In genomic region chr1:132370681-132371173, GRCm38 (mm10) we compare ENCODE assay signal across 8 mouse cellular contexts. TPM values are rescaled to one million over a fixed set of nuclear protein-coding genes. Genes with fewer than 3 reads are reported as not detected.
DNase-seq lines count a peak whose midpoint lies in the region; ATAC-seq and TF ChIP-seq lines count a peak whose summit lies in the region.

No protein-coding gene starts in this region.

- peak overlapping the region; percentile 74 for H3K27ac ChIP-seq in liver, adult 2 months (replicated peaks; ENCODE audit: insufficient read depth, low read depth, low read length)
- H3K27ac ChIP-seq in cortical plate, adult 2 months (ENCODE audit: insufficient read depth, low read length) = peak overlapping the region; percentile 51; the same call in 1 of the 2 replicates
- peak overlapping the region; percentile 82 for H3K27ac ChIP-seq in hindbrain, embryonic 12.5 days

- H3K4me2 ChIP-seq in hindbrain, embryonic 12.5 days (replicated peaks) = no peak overlapping the region
- H3K4me2 ChIP-seq in myocyte (ENCODE audit: low read depth) = no peak overlapping the region

- no peak overlapping the region for H3ac ChIP-seq in myocyte (ENCODE audit: control insufficient read depth, insufficient read length)

- no peak overlapping the region for H3K4me3 ChIP-seq in liver, adult 2 months (ENCODE audit: insufficient read depth, low read depth, low read length)
- no peak overlapping the region for H3K4me3 ChIP-seq in cortical plate, adult 2 months (ENCODE audit: insufficient read depth, low read length)
- no peak overlapping the region for H3K4me3 ChIP-seq in hindbrain, embryonic 12.5 days
- no peak overlapping the region for H3K4me3 ChIP-seq in myocyte

- H3K9ac ChIP-seq in liver, adult 2 months (ENCODE audit: low read depth, low read length) = no peak overlapping the region
- H3K9ac ChIP-seq in hindbrain, embryonic 12.5 days = peak overlapping the region; percentile 32; the same call in 1 of the 2 replicates

- no peak for TF ChIP-seq POLR2A in liver, adult 2 months (IDR thresholded peaks at IDR 0.05; ENCODE audit: extremely low read depth, insufficient read depth, low read length)
- no peak for TF ChIP-seq POLR2A in cortical plate, adult 2 months (IDR thresholded peaks at IDR 0.05; ENCODE audit: extremely low read depth, insufficient read depth, low read length)
- no peak for TF ChIP-seq POLR2A in myocyte (IDR thresholded peaks at IDR 0.05; ENCODE audit: insufficient read length, low read depth)

- H3K27me3 ChIP-seq in liver, adult 2 months (ENCODE audit: control insufficient read depth, insufficient read depth, low read length) = no peaks in the 10 kb centered on the region
- H3K27me3 ChIP-seq in hindbrain, embryonic 12.5 days = no peaks in the 10 kb centered on the region
- H3K27me3 ChIP-seq in myocyte (ENCODE audit: control insufficient read depth, insufficient read depth, insufficient read length) = no peaks in the 10 kb centered on the region

- TF ChIP-seq CTCF in liver, adult 2 months (IDR thresholded peaks at IDR 0.05; ENCODE audit: low read depth, low read length) = no peak
- no peak for TF ChIP-seq CTCF in cortical plate, adult 2 months (IDR thresholded peaks at IDR 0.05; ENCODE audit: extremely low read depth, insufficient read depth, low read length)

- peak; percentile 31 for DNase-seq in liver, adult 2 months (ENCODE audit: extremely low read depth, low read depth, low spot score)
- no peak for DNase-seq in liver
- no peak for DNase-seq in spleen, adult 12 weeks (ENCODE audit: low spot score)
- DNase-seq in gastrocnemius, postnatal 10 days = no peak
- DNase-seq in spleen, postnatal 10 days (ENCODE audit: low spot score in 2 of 2) = no peak

- H3K4me1 ChIP-seq in liver, adult 2 months (ENCODE audit: control insufficient read depth, insufficient read depth, low read length) = no peaks in the 10 kb centered on the region; the same call in 1 of the 2 replicates
- peaks cover 18% of the 10 kb centered on the region for H3K4me1 ChIP-seq in cortical plate, adult 2 months (ENCODE audit: control insufficient read depth, insufficient read depth, low read length)
- peaks cover 66% of the 10 kb centered on the region for H3K4me1 ChIP-seq in hindbrain, embryonic 12.5 days

- no peaks in the 10 kb centered on the region for H3K36me3 ChIP-seq in liver, adult 2 months (ENCODE audit: control insufficient read depth, insufficient read depth, low read length)
- peaks cover 7% of the 10 kb centered on the region for H3K36me3 ChIP-seq in hindbrain, embryonic 12.5 days
- no peaks in the 10 kb centered on the region for H3K36me3 ChIP-seq in myocyte (ENCODE audit: control insufficient read depth, insufficient read depth)

- H3K79me2 ChIP-seq in liver, adult 2 months (ENCODE audit: control insufficient read depth, insufficient read depth, low read length) = no peaks in the 10 kb centered on the region
- peaks cover 6% of the 10 kb centered on the region for H3K79me2 ChIP-seq in myocyte (ENCODE audit: control insufficient read depth, insufficient read depth)

- WGBS in liver, adult 2 months = 79% methylated on average over 9 of the region's 9 CpGs
- WGBS in hindbrain, embryonic 12.5 days = 80% methylated on average over 9 of the region's 9 CpGs

- no peaks in the 10 kb centered on the region for H3K9me3 ChIP-seq in hindbrain, embryonic 12.5 days (replicated peaks)

- no peak for ATAC-seq in hindbrain, embryonic 12.5 days (ENCODE audit: low FRiP score)

TF ChIP-seq in myocyte, 11 proteins besides CTCF, POLR2A, EP300 and RAD21:
- TF ChIP-seq MYOD1 (IDR thresholded peaks at IDR 0.05; ENCODE audit: control insufficient read depth in 1 of 3, insufficient read length in 2 of 3, low read depth in 2 of 3) (peak in 2 of 3 experiments; percentile 58 to 77), MYOG (IDR thresholded peaks at IDR 0.05; ENCODE audit: control insufficient read depth in 1 of 3, insufficient read depth in 1 of 3, insufficient read length in 2 of 3, low read depth in 2 of 3) (peak in 2 of 3 experiments; percentile 67 to 71), REST (IDR thresholded peaks at IDR 0.05; ENCODE audit: insufficient read depth, insufficient read length) (no peak)

RNA-seq across cellular contexts. Expression of gene Tmcc2, which starts 20.4 kb away (rescaled TPM):
- 1.6 and 1.9 TPM in 2 replicates for total RNA-seq in liver, adult 2 months (2014; rRNA removed)
- 2.2 and 2.5 TPM in 2 replicates for polyA plus RNA-seq in liver, adult 2 months (2012; rRNA removed)
- 124 and 135 TPM in 2 replicates for polyA plus RNA-seq in cortical plate, adult 2 months (2012; rRNA removed)
- 36.3 and 37.8 TPM in 2 replicates for polyA plus RNA-seq in hindbrain, embryonic 12.5 days (2016; fragmentation: Nextera tagmentation; extraction: Ambion mirVana)
- polyA plus RNA-seq in myocyte (2012; fragmentation: generic; extraction: Trizol) = 35.2 TPM
- total RNA-seq in gastrocnemius, postnatal 10 days (2021) = 10 to 100 TPM; 24.8 to 30.7 TPM

RNA-seq across cellular contexts. Expression of gene Dstyk, which starts 46.6 kb away (rescaled TPM):
- total RNA-seq in liver, adult 2 months (2014; rRNA removed) = 8.9 and 10.1 TPM in 2 replicates
- polyA plus RNA-seq in liver, adult 2 months (2012; rRNA removed) = 3.6 and 4.1 TPM in 2 replicates
- 24.0 TPM in 2 replicates for polyA plus RNA-seq in cortical plate, adult 2 months (2012; rRNA removed)
- 14.3 and 14.6 TPM in 2 replicates for polyA plus RNA-seq in hindbrain, embryonic 12.5 days (2016; fragmentation: Nextera tagmentation; extraction: Ambion mirVana)
- polyA plus RNA-seq in myocyte (2012; fragmentation: generic; extraction: Trizol) = 6.9 TPM
- total RNA-seq in gastrocnemius, postnatal 10 days (2021) = 10 to 100 TPM; 16.1 to 16.8 TPM

RNA-seq across cellular contexts. Expression of gene Nuak2, which starts 54.8 kb away (rescaled TPM):
- total RNA-seq in liver, adult 2 months (2014; rRNA removed) = 3.8 and 4.8 TPM in 2 replicates
- 6.4 and 8.0 TPM in 2 replicates for polyA plus RNA-seq in liver, adult 2 months (2012; rRNA removed)
- 1.1 TPM in 2 replicates for polyA plus RNA-seq in cortical plate, adult 2 months (2012; rRNA removed)
- 29.7 and 30.0 TPM in 2 replicates for polyA plus RNA-seq in hindbrain, embryonic 12.5 days (2016; fragmentation: Nextera tagmentation; extraction: Ambion mirVana)
- 6.0 TPM for polyA plus RNA-seq in myocyte (2012; fragmentation: generic; extraction: Trizol)
- 1 to 10 TPM; 2.0 to 2.2 TPM for total RNA-seq in gastrocnemius, postnatal 10 days (2021)

Comparison
In these comparisons a context has a peak if more than half of its experiments do, and no peak if none do; other contexts are left out.
1. RNA of gene Tmcc2, which starts 20.4 kb away (polyA plus RNA-seq): 124 to 135 TPM in cortical plate, adult 2 months, 36.3 to 37.8 TPM in hindbrain, embryonic 12.5 days and 35.2 TPM in myocyte (single experiment); 2.2 to 2.5 TPM in liver, adult 2 months; every median in the first group is over 10 times any median in the second.
2. Peak in every context shown above with its lines, with median percentiles within 50 percentile points of each other: H3K27ac ChIP-seq.